Mouse (Mus musculus) left cerebral cortex, adult 11 months (tissue): ENCODE data around the gene Ccdc88c.

Experiments used
- DNase-seq: peaks from one replicate; pipeline ENCODE4 v3.0.0; 2022; ENCODE audit warnings: low spot score

Gene Ccdc88c

GRCm38 (mm10) chr12:101028954-101029731 is at the start of gene Ccdc88c:
Gene Ccdc88c (minus strand): TSS chr12:101029056.
- DNase-seq = peak; percentile 64

DNA sequence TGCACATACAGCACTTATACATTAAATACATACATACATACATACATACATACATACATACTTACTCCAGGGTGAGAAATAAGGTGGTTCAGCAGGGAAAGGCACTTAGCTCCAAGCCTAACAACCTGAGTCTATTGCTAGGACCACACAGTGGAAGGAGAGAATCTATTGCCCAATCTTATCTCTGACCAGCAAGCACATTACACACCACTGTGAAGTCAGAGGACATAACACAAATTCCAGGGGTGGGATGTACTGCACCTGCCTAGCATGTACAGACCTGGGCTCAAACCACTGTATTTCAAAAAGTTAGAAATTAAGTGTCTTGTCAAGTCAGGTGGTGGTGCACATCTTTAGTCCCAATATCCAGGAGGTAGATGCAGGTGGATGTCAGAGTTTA is 49.1 kb upstream of the Ccdc88c start:
- DNase-seq = no peak

- DNase-seq = no peak
Observed at GRCm38 (mm10) chr12:101075433-101075832, 46.6 kb upstream of the Ccdc88c start.

- no peak for DNase-seq
Observed at GRCm38 (mm10) chr12:101074821-101075429, 46.1 kb upstream of the Ccdc88c start.

- no peak for DNase-seq
Observed at GRCm38 (mm10) chr12:101069813-101070212, 41.0 kb upstream of the Ccdc88c start.

GRCm38 (mm10) chr12:101066329-101066728 is 37.5 kb upstream of the Ccdc88c start:
- no peak for DNase-seq

GRCm38 (mm10) chr12:101039956-101040355 is 11.1 kb upstream of the Ccdc88c start:
- no peak for DNase-seq

- DNase-seq = no peak
Observed at GRCm38 (mm10) chr12:101028247-101028953, 456 bp downstream of the Ccdc88c start.

- peak; percentile 42 for DNase-seq
Observed at GRCm38 (mm10) chr12:101027451-101028246, 1.2 kb downstream of the Ccdc88c start.

GRCm38 (mm10) chr12:101026946-101027345 is 1.9 kb downstream of the Ccdc88c start:
- DNase-seq = no peak

DNA sequence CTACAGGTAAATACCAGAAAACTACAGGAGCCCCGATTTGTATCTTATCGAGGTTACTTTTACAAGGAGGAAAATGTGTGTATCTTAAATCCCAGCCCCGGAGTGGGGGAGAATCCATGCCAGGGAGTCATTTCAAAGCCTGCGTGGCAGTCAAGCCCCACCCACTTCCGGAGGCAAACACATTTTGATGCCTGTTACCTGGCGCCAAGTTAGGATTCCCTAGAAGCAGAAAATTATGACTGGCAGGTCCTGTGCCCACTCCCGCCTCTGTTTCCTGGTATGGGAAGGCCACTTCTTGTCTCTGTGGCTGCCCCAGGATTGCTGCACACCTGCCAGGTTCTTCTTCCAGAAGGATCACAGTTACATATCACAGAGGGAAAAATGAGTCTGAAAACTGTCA is 2.3 kb downstream of the Ccdc88c start:
- DNase-seq = no peak

DNA sequence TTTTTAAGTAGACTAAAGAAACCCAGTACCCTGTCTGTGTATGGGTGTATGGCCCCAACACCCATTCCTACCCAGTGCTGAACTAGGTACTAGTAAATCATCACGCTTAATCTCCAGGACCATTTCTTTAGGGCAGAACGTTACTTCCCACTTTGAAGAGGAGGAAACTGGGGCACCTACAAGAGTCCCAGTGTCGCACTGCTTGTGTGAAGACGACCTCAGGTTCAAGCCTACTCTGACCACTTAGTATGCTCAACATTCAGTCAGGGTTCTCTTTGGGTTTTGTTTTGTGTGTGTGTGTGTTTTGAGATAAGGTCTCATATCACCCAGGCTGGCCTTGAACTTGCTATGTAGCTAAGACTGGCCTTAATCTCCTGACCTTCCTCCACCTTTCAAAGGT is 2.8 kb downstream of the Ccdc88c start:
- no peak for DNase-seq

- no peak for DNase-seq
Observed at GRCm38 (mm10) chr12:101025379-101025778, 3.5 kb downstream of the Ccdc88c start.

GRCm38 (mm10) chr12:101024824-101025223 is 4.0 kb downstream of the Ccdc88c start:
- no peak for DNase-seq

DNA sequence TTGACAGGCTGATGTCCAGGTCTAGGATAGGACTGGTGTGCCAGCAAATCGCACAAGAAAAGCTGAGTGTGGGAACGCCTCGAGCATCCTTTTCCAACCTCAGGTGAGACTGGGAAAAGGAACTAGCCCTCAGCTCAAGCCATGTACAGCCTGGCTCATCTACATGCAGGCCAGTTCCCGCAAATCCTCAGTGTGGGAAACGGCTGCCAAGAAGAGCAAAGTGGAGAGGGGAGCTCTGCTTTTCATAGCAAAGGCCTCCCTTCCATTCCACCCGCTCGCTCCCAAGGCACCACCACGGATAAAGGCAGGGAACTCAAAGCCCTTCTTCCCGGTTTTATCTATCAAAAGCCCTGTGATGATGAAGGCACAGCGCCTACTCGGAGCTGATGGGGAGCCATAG is 5.7 kb downstream of the Ccdc88c start:
- DNase-seq = no peak

DNA sequence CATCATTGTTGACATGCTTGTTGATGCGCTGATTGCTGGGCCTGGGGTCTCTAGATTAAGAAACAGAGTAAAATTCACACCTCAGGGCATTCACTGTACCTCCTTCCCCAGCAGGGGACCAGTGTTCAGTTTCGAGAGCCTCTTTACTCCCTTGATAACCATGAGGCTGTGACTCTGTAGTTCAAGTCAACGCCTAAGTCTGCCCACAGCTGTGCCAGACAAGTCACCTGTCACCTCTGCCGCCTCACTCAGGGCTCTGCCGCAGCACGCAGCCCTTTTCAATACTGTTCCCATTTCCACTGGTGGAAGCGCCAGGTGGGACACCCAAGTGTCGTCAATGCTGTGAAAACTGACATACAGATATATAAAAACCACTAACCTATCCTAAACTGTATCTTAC is 6.5 kb downstream of the Ccdc88c start:
- no peak for DNase-seq

DNA sequence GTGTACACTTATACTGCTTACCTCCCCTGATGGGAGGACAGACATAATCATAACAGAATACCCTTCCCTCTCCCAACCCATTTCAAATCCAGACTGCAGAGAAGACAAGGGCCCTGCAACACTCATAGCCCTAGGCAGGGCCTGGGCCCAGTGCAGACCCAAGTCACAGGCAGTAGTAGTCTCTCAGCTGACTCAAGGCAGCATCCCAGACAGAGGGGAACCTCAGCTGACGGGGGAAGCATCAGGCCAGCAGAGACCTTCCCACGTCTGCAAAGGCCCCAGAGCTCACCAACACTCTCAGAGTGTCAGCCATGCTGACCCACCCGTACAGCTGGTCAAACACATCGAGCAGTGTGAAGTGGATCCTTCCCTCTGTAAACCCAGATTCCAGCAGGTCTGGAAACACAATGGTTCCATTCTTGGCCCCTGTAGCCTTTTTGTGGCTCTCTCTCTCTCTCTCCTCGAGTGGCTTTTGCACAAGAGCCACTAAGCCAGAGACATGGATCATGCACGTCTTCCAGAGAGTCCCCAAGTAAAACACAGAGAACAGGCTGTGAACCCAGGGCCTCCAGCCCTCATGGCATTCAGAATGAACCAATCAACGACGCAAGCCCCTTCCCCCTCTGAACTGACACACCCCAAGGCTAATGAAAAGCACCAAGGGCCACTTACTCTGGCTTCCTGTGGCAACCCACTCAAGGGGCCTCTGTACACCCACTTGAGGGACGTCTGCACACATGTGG is 7.2 kb downstream of the Ccdc88c start:
- no peak for DNase-seq

DNA sequence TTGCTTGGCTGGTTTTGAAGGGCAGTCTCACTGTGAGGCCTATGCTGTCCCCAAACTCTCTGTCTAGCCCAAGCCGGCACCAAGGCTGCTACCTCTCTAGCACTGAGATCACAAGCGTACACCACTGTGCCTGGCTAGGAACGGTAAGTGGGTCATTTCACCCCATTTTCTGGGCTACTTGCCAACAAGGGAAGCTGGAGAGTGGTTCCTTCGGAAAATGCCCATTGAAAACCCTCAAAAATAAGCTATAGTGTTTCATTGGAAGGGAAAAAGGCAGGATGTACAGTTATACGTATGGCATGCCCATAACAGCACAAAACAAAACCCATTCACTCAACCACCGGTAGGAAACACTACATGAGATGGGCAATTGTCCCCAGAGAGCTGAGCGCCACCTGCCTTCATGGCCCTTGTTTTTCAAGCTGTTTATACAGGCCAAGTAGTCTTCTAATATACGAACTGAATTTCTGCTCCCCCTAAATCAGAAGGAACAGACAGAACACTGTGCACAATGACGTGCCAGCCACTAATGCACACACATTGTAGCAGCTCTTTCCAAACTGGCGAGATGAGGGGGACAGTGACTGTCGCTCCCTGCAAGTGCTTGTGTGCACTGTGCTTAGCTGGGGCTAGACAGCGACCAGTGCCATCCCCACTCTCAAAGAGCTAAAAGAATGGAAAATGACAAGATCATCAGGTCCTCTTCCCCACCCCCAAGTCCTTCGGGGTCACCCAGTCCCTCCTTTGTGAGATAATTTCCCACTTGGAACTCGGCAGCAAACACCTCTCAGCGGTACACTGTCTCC is 8.4 kb downstream of the Ccdc88c start:
- no peak for DNase-seq

- no peak for DNase-seq
Observed at GRCm38 (mm10) chr12:101019443-101019842, 9.4 kb downstream of the Ccdc88c start.

GRCm38 (mm10) chr12:101019031-101019430 is 9.8 kb downstream of the Ccdc88c start:
- no peak for DNase-seq

DNA sequence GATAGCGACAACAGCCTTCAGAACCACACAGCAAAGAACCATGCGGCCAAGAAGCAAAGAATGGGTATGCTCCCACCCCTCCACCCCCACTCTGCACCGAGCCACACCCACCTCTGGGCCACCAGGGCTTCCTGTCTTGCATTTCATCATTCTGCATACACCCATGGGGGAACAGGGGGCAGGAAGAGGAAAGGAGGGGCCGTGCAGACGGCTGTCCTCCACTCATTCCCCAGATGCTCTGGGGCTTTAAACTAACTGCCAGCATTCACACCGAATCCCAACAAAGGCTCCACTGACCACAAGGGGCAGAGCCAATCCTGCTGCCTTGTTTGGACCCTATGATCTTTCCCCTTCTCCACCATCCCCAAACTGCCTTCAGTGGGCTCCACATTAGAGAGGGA is 10.9 kb downstream of the Ccdc88c start:
- no peak for DNase-seq
